Mouse (Mus musculus): ENCODE results near the gene Zfhx3. TPM values are rescaled to one million over a fixed set of nuclear protein-coding genes. Genes with fewer than 3 reads are reported as not detected.

Zfhx3 gene
- 0.55 and 0.64 TPM in 2 replicates for polyA plus RNA-seq (2021; fragmentation: Nextera tagmentation)
- long read RNA-seq, experiment 1, partial matches to known transcripts, result 0 of 4 reads
- long read RNA-seq, experiment 1, other reads (novel, unspliced or antisense), result 4 of 4 reads
- long read RNA-seq, experiment 2, partial matches to known transcripts, result 0 of 5 reads
- long read RNA-seq, experiment 2, other reads (novel, unspliced or antisense), result 5 of 5 reads

DNA sequence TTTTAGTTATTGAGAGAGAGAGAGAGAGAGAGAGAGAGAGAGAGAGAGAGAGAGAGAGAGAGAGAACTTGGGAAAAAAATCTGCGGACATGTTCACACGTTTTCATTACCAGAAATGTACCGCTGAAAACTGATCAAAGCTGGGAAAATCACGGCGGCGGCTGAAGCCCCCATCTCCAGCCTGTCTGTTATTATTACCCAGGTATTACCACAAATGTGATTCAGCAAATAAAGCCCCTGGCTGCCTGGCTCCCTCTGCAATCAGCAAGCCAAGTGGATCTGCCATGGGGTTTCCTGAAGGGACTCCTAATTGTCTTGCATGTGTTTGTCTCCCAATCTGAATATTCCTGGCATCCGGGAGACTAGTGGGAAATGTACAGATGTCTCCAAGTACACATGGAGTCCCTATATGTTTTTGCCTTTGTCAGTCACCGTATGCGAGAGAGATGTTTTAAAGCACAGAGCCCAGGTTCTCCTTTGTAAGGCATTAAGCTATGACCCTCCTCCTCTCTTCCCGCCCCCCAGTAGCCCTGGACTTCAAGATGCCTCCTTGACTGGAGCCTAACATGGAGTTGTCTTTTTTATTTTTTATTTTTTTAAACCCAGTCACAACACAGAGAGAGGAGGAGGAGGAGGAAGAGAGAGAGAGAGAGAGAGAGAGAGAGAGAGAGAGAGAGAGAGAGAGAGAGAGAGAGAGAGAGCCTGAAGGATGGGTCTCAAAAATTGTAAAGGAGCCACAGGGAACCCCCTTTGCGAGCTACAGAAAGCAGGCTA, at the start of gene Zfhx3:
Gene Zfhx3 (plus strand): TSS at position 723 of the 773 bp plus-strand sequence.

